Mouse (Mus musculus) midbrain, embryonic 13.5 days (tissue): ENCODE measurements around the gene Foxn2. TPM values are rescaled to one million over a fixed set of nuclear protein-coding genes. Genes with fewer than 3 reads are reported as not detected.
A peak's percentile ranks its signal among the peaks of the same experiment; 100 is the strongest.

Experiments used
- ATAC-seq: fragments of 200-750 bp; cut with Nextera tagmentation; 2 replicates; pipeline ENCODE4 v1.8.0; 2017; ENCODE audit warnings: mild to moderate bottlenecking, moderate TSS enrichment, moderate library complexity
- H3K27ac ChIP-seq: fragments of 300-500 bp; sonication (generic); 2 replicates; pipeline ENCODE4 v1.5.1; 2015; ENCODE audit warnings: inconsistent platforms, mild to moderate bottlenecking, moderate library complexity
- H3K27me3 ChIP-seq: fragments of 300-500 bp; sonication (generic); 2 replicates; pipeline ENCODE4 v1.6.1; 2015; ENCODE audit warnings: mild to moderate bottlenecking, inconsistent platforms
- H3K36me3 ChIP-seq: fragments of 300-500 bp; sonication (generic); 2 replicates; pipeline ENCODE4 v1.6.1; 2015; ENCODE audit warnings: mild to moderate bottlenecking, inconsistent platforms
- H3K4me1 ChIP-seq: fragments of 300-500 bp; sonication (generic); replicated peaks from 2 replicates; pipeline ENCODE4 v1.6.1; 2015; ENCODE audit warnings: inconsistent platforms
- H3K4me2 ChIP-seq: fragments of 300-500 bp; sonication (generic); replicated peaks from 2 replicates; pipeline ENCODE4 v1.6.1; 2015; ENCODE audit warnings: moderate library complexity, mild to moderate bottlenecking, inconsistent platforms
- H3K4me3 ChIP-seq: fragments of 300-500 bp; sonication (generic); replicated peaks from 2 replicates; pipeline ENCODE4 v1.5.1; 2015; ENCODE audit warnings: mild to moderate bottlenecking, inconsistent platforms
- H3K9ac ChIP-seq: fragments of 300-500 bp; sonication (generic); replicated peaks from 2 replicates; pipeline ENCODE4 v1.6.1; 2015; ENCODE audit warnings: mild to moderate bottlenecking, inconsistent platforms
- H3K9me3 ChIP-seq: fragments of 300-500 bp; sonication (generic); 2 replicates; pipeline ENCODE4 v1.6.1; 2016; ENCODE audit warnings: mild to moderate bottlenecking, inconsistent platforms
- WGBS: fragments of 180-500 bp; shearing (Covaris S2); methylation state at CpG from one replicate; pipeline ENCODE4 v1.1.7; 2015; 5-methylcytosine and 5-hydroxymethylcytosine counted together
- polyA plus RNA-seq: library from polyadenylated mRNA; unstranded; fragments of >200 nt; fragmentation: Nextera tagmentation; extraction: Ambion mirVana; gene quantifications from 2 replicates; pipeline ENCODE4 v1.2.1, GENCODE M21; 2015

Foxn2 gene
- polyA plus RNA-seq, 1 experiment from 2014 or later: 9.6 TPM

DNA sequence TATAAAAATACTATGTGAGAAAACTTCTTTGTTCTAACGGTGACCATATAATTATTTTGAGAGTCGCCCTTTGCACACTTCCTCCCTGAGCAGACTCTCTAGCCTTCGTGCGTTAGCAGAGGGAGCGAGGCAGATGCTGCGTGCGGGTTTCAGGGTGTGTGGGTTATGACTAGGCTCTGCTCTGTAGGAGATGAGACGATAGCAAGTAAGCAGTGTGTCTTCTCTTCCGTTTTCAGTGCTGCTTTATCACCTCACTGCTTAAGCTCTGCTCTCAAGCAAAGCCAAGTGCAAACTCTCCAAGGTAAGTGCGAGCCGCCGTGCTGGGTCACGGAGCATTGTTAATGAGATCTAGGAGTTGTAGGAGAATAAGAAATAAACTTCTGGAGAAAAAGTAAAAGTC is 38.5 kb downstream of the Foxn2 start:
- Histone ChIP-seq H3K9me3 (no peaks in the 10 kb centered on the region), H3K27me3 (no peaks in the 10 kb centered on the region), H3K9ac (no peak overlapping the region), H3K27ac (no peak overlapping the region), H3K4me1 (no peaks in the 10 kb centered on the region), H3K4me2 (no peak overlapping the region), H3K4me3 (no peak overlapping the region), H3K36me3 (no peaks in the 10 kb centered on the region)
- no peak for ATAC-seq
- 82% methylated on average over 13 of the region's 13 CpGs for WGBS

DNA sequence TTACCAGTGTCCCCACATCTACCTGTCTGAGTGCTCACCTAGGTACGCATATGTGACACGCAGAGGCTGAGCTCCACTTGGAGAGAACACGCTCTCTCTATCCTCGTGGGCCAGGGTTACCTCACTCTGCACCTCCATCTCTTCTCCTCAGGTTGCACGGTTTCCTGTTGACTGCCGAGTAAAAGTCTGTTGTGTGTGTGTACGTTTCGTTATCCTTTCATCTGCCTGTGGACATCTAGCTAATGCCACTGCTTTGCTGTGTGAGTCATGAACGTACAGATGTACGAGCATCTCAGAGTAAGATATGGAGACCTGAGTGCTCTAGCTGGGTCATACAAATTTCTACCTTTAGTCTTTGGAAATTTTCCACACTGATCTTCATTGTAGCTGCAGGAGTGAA is 39.9 kb downstream of the Foxn2 start:
- WGBS: 93% methylated on average over 10 of the region's 10 CpGs

GRCm38 (mm10) chr17:88481062-88481461 is 40.6 kb downstream of the Foxn2 start:
- ATAC-seq: no peak
- Histone ChIP-seq H3K4me1 (no peaks in the 10 kb centered on the region), H3K36me3 (no peaks in the 10 kb centered on the region), H3K4me2 (no peak overlapping the region), H3K27me3 (no peaks in the 10 kb centered on the region), H3K4me3 (no peak overlapping the region), H3K27ac (no peak overlapping the region), H3K9me3 (no peaks in the 10 kb centered on the region), H3K9ac (no peak overlapping the region)
- WGBS: 93% methylated on average over 2 of the region's 2 CpGs

More for the DNA sequence above, 39.9 kb downstream of the Foxn2 start:
- Histone ChIP-seq H3K4me1 (no peaks in the 10 kb centered on the region), H3K27ac (no peak overlapping the region), H3K36me3 (no peaks in the 10 kb centered on the region), H3K4me3 (no peak overlapping the region), H3K9ac (no peak overlapping the region), H3K9me3 (no peaks in the 10 kb centered on the region), H3K4me2 (no peak overlapping the region), H3K27me3 (no peaks in the 10 kb centered on the region)
- no peak for ATAC-seq

DNA sequence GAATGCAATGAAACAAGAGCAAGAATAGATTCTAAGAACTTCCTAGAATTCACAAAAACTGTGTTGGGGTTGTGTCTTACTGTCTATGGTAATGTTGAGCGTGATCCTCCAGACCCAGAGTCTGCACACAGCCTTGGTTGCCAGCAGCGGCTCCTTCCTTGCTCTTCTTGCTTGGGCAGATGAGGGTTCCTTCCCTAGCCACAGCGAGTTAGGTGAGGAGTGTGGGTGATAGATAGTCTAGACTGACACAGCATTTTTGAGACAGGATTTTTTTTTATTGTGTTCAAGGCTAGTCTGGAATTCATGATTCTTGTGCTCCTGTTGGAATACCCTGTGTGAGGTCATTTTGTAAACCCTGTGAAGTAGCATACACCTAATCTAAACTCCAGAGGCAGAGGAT is 41.1 kb downstream of the Foxn2 start:
- Histone ChIP-seq H3K4me2 (no peak overlapping the region), H3K4me3 (no peak overlapping the region), H3K27me3 (no peaks in the 10 kb centered on the region), H3K9ac (no peak overlapping the region), H3K36me3 (peaks cover 4% of the 10 kb centered on the region), H3K27ac (no peak overlapping the region), H3K4me1 (no peaks in the 10 kb centered on the region), H3K9me3 (no peaks in the 10 kb centered on the region)
- WGBS: 90% methylated on average over 3 of the region's 3 CpGs
- ATAC-seq: no peak

GRCm38 (mm10) chr17:88484539-88484938 is 44.0 kb downstream of the Foxn2 start:
- H3K4me3 ChIP-seq: no peak overlapping the region
- H3K9me3 ChIP-seq: no peaks in the 10 kb centered on the region
- H3K4me1 ChIP-seq: no peaks in the 10 kb centered on the region
- H3K9ac ChIP-seq: no peak overlapping the region
- 92% methylated on average over 11 of the region's 11 CpGs for WGBS
- no peak overlapping the region for H3K27ac ChIP-seq
- peaks cover 7% of the 10 kb centered on the region for H3K36me3 ChIP-seq
- no peak overlapping the region for H3K4me2 ChIP-seq
- no peak for ATAC-seq
- H3K27me3 ChIP-seq: no peaks in the 10 kb centered on the region

GRCm38 (mm10) chr17:88484951-88485350 is 44.4 kb downstream of the Foxn2 start:
- Histone ChIP-seq H3K9ac (no peak overlapping the region), H3K4me1 (no peaks in the 10 kb centered on the region), H3K27ac (no peak overlapping the region), H3K9me3 (no peaks in the 10 kb centered on the region), H3K27me3 (no peaks in the 10 kb centered on the region), H3K36me3 (peaks cover 7% of the 10 kb centered on the region), H3K4me2 (no peak overlapping the region), H3K4me3 (no peak overlapping the region)
- 88% methylated on average over 1 of the region's 1 CpGs for WGBS
- ATAC-seq: no peak

DNA sequence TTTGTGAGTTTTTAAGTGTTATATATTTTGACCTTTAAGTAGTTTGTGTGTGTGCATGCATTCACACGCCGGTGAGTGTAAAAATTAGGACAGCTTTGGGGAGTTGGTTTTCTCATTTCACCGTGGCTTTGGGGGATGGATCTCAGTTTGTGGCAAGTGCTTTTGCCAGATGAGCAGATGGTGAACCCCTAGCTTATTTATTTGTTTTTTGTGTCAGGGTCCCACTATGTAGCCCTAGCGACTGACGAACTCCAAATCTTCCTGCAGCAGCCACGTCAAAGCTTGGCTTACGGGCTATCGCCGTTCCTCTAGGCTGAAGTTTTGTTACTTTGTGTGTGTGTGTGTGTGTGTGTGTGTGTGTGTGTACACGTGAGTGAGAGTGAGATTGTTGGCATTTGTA is 50.0 kb downstream of the Foxn2 start:
- WGBS: 90% methylated on average over 10 of the region's 10 CpGs
- H3K27ac ChIP-seq: no peak overlapping the region
- ATAC-seq: no peak
- peaks cover 7% of the 10 kb centered on the region for H3K36me3 ChIP-seq
- H3K4me3 ChIP-seq: no peak overlapping the region
- H3K4me2 ChIP-seq: no peak overlapping the region
- H3K9ac ChIP-seq: no peak overlapping the region
- no peaks in the 10 kb centered on the region for H3K27me3 ChIP-seq
- peaks cover 23% of the 10 kb centered on the region for H3K4me1 ChIP-seq
- H3K9me3 ChIP-seq: no peaks in the 10 kb centered on the region

DNA sequence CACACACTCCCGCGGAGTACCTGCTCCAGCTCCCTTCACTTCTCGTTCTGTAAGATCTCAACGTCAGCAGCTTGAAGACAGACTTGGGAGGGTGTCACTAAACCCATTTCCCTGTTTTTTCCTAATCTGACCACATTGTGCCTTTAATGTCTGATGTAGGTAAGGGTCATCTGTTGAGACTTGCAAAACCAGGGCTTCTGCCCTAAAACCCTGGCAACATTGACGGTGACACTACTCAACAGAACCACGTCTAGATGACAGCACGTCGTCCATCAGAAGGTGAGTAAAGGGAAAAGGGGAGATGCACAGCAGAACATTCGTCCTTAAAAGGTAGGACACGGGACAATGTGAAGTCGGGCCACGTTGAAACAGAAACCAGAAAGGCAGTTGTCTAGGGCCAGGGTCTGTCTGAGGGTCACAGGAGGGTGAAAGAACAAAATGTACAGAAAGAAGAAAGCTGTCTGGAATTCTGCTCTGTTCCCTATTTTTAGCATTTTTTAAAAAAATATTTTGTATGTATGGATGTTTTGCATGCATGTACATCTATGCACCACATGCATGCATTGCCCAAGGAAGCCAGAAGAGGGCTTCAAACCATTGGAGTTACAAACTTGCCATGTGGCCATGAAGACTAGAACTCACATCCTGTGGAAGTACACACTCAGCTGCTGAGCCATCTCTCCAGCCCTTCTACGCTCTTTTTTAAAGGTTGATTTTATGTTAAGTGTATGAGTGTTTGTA is 51.0 kb downstream of the Foxn2 start:
- H3K9ac ChIP-seq: no peak overlapping the region
- peaks cover 23% of the 10 kb centered on the region for H3K4me1 ChIP-seq
- WGBS: 96% methylated on average over 13 of the region's 13 CpGs
- H3K4me2 ChIP-seq: no peak overlapping the region
- no peak for ATAC-seq
- H3K27ac ChIP-seq: no peak overlapping the region
- no peaks in the 10 kb centered on the region for H3K9me3 ChIP-seq
- no peak overlapping the region for H3K4me3 ChIP-seq
- no peaks in the 10 kb centered on the region for H3K27me3 ChIP-seq
- H3K36me3 ChIP-seq: peaks cover 3% of the 10 kb centered on the region

DNA sequence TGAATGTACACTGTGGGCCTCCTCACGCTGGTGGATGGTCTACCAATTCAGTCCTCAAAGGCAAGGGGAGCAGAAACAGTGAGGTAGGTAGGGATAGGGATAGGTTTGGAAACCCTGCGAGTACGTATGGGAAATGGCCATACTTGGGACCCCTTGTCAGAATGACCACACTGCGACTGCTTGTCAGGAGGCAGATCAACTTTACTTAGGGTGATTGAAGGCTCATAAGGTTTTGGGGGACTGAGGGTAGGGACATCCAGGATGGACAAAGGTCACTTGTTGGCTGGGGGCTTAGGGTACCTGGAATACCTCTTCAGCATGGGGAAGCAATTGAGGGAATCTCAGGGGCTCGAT is 51.6 kb downstream of the Foxn2 start:
- Histone ChIP-seq H3K36me3 (no peaks in the 10 kb centered on the region), H3K4me1 (peaks cover 23% of the 10 kb centered on the region), H3K27ac (no peak overlapping the region), H3K27me3 (no peaks in the 10 kb centered on the region), H3K9ac (no peak overlapping the region), H3K4me3 (no peak overlapping the region), H3K4me2 (no peak overlapping the region), H3K9me3 (no peaks in the 10 kb centered on the region)
- no peak for ATAC-seq
- WGBS: 97% methylated on average over 5 of the region's 5 CpGs

GRCm38 (mm10) chr17:88493551-88493950 is 53.0 kb downstream of the Foxn2 start:
- H3K4me1 ChIP-seq: peaks cover 23% of the 10 kb centered on the region
- no peaks in the 10 kb centered on the region for H3K9me3 ChIP-seq
- no peak overlapping the region for H3K4me3 ChIP-seq
- 0 out of 2 replicates have a peak overlapping the region, but pooled peaks have one; percentile 60 for H3K9ac ChIP-seq
- no peaks in the 10 kb centered on the region for H3K36me3 ChIP-seq
- H3K27me3 ChIP-seq: no peaks in the 10 kb centered on the region
- ATAC-seq: peak; percentile 13
- 34% methylated on average over 9 of the region's 9 CpGs for WGBS
- H3K4me2 ChIP-seq: peak overlapping the region; percentile 50
- H3K27ac ChIP-seq: peak overlapping the region; percentile 94

DNA sequence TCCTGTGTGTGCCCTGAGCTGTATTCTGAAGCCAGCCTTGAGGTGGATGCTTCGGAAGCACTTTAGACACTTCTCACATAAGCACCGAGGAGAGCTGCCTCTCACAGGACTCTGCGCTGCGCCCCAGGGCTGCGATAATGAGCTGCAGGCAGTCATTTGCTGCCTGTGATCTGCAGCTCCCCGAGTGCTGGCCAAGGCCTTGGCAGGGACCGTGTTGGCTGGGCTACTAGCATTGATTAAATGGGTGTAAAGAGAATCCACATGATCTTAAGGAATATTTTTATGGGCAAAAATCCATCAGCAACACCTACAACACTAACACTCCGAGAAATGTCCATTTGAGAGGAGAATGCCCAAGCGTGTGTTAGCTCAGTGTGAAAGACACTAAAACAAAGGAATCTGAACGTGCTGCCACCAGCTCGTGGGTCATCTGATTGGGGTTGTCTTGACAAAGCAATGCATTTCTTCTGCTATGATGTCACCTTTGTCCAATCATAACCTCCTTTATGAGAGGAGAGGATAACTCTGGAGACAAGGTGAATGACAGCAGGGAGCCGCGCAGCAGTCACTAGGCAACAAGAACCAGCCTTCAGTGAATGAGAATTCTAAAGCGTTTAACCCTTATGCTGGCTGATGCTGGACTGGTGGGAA is 53.7 kb downstream of the Foxn2 start:
- peak overlapping the region; percentile 15; the same call in 1 of the 2 replicates for H3K4me3 ChIP-seq
- peak overlapping the region; percentile 60 for H3K9ac ChIP-seq
- peak overlapping the region; percentile 50 for H3K4me2 ChIP-seq
- peaks cover 23% of the 10 kb centered on the region for H3K4me1 ChIP-seq
- H3K27me3 ChIP-seq: no peaks in the 10 kb centered on the region
- 10% methylated on average over 14 of the region's 14 CpGs for WGBS
- H3K9me3 ChIP-seq: no peaks in the 10 kb centered on the region
- H3K36me3 ChIP-seq: no peaks in the 10 kb centered on the region
- H3K27ac ChIP-seq: peak overlapping the region; percentile 94
- ATAC-seq: peak; percentile 95

- Histone ChIP-seq H3K27me3 (no peaks in the 10 kb centered on the region), H3K27ac (peak overlapping the region; percentile 94), H3K9me3 (no peaks in the 10 kb centered on the region), H3K36me3 (no peaks in the 10 kb centered on the region), H3K4me1 (peaks cover 23% of the 10 kb centered on the region), H3K9ac (peak overlapping the region; percentile 60), H3K4me3 (peak overlapping the region; percentile 15; the same call in 1 of the 2 replicates), H3K4me2 (peak overlapping the region; percentile 50)
- WGBS: 14% methylated on average over 10 of the region's 10 CpGs
- ATAC-seq: peak; percentile 80
Measured at GRCm38 (mm10) chr17:88494772-88495132, 54.2 kb downstream of the Foxn2 start.
